Mouse (Mus musculus): ENCODE measurements around the gene Ube2r2.

DNA sequence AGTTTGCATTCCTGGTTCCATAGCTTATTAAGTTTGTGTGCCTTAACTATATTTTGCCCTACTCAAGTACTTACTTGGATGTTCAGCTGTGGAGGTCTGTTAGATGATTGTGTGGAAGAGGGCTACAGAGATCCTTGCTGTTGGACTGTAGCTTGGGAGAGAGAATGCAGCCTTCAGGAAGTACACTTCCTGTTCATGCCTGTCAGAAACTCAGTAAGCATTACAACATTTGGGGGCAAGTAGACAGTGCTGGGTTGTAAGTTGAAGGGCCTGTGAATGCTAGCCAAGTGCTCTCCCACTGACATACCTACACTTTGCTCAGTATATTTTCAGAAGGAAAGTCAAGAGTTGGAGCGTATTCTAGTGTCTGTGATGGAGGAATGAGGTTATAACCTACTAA, 22.7 kb downstream of the Ube2r2 start:
- TF ChIP-seq CTCF (IDR thresholded peaks at IDR 0.05; ENCODE audit: low read depth, low read length) (no peak), POLR2AphosphoS5 (IDR thresholded peaks at IDR 0.05; ENCODE audit: insufficient replicate concordance, low read depth, low read length) (no peak), GATA1 (IDR thresholded peaks at IDR 0.05; ENCODE audit: borderline replicate concordance, low read length) (no peak), TAL1 (conservative IDR thresholded peaks at IDR 0.05; ENCODE audit: low read depth, low read length) (no peak)

All from G1E (cell line).